Mouse (Mus musculus): ENCODE measurements at regions not wholly inside any gene's neighbourhood (a gene's known extent, or its start where the extent isn't known, plus 50 kb on each side); places are given as distances from the start of the nearest gene placed in this dataset.
"Not testable (repeated sequence)": the region's sequence is repeated elsewhere in the genome, so short reads cannot be mapped to it uniquely, and the experiment has no call there.

GRCm38 (mm10) chr11:52460190-52460780 lies 64.1 kb downstream of the 9530068E07Rik start:
- in situ Hi-C loops (cut with MboI, MseI), result loop anchor here (25.0 kb wide), 1 partner anchor 1748 kb away; no protein-coding TSS in a partner anchor

DNA sequence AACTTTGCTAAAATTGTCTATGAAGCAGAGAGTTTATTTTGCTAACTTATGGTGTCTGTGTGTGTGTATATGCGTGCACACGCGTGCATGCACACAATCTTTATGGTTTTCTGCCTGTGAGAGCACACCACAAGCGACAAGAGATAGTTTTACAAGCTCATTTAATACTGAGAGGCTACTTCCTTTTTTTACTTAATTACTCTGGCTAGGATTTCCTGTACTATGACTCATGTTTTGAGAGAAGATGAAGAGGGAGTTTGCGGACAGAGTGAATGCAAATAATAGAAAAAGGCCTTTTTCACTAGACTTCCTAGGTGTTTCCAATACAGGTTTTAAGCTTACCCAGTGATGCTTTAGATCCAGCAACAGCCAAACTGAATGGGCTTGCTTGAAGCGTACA lies 74.9 kb downstream of the 9530068E07Rik start:
- in situ Hi-C loops (cut with MboI, MseI), result loop anchor here (25.0 kb wide), 1 partner anchor 1759 kb away; no protein-coding TSS in a partner anchor

DNA sequence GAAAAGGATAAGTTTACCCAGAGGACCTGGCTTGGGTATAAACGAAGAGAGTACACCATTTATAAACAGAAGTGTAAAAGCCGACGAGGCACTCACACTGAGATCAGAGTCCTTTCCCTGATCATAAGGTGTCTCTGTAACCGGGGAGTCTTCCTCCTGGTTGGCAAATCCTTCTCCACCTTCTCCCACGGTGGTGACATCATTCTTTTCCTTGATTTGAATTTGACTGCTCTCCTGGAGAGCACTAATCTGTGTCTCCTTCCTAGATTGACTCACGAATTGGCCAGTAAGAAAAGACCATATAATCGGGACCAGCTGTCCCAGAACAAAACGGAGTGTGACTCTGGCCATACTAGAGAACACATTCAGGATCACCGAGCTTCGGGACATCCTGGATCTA lies 83.9 kb downstream of the 9530068E07Rik start:
- in situ Hi-C loops (cut with MboI, MseI), result not testable (repeated sequence)

- in situ Hi-C loops (cut with MboI, MseI), result not testable (repeated sequence)
These were observed 84.5 kb downstream of the 9530068E07Rik start for GRCm38 (mm10) chr11:52480694-52481093.

- in situ Hi-C loops (cut with MboI, MseI), result not testable (repeated sequence)
These were observed 87.3 kb downstream of the 9530068E07Rik start for GRCm38 (mm10) chr11:52483534-52483933.

GRCm38 (mm10) chr11:52488538-52488937 lies 92.3 kb downstream of the 9530068E07Rik start:
- in situ Hi-C loops (cut with MboI, MseI), result loop anchor here (5.0 kb wide), 1 partner anchor 306 kb away; no protein-coding TSS in a partner anchor

DNA sequence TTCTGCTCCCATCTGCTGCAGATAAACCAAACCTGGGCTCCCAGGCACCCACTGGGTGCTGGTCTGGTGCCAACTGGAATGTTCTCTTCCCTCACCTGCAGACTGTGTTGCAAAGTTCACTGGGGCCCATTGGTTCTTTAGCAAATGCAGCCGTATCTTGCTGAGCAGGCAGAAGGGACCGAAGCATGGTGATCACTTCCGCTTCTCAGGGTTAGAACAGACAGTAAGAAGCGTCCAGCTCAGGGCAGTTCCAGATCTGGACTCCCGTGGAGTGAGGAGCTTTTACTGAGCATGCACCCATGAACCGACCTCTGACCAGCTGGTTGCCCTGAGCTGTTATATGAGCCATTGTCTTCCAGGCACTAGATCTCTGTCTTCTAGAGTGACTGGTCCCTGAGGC lies 97.1 kb downstream of the 9530068E07Rik start:
- in situ Hi-C loops (cut with MboI, MseI), result no loop called here

DNA sequence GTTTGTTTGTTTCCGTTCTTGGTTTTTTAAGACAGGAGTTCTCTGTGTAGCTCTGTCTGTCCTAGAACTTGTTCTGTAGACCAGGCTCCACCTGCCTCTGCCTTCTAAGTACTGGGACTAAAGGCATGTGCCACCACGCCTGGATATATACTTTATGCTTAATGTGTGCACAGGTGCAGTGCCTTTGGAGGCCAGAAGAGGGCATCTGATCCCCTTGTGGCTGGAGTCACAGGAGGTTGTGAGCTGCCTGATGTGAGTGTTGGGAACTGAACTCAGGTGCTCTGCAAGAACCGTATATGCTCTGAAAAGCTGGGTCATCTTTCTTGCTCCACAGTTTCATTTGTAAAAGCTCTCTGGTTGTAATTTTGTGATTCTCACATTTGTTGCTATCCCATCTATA lies 100.7 kb downstream of the 9530068E07Rik start:
- in situ Hi-C loops (cut with MboI, MseI), result no loop called here

- in situ Hi-C loops (cut with MboI, MseI), result no loop called here
These were observed 106.6 kb downstream of the 9530068E07Rik start for GRCm38 (mm10) chr11:52502759-52503365.

DNA sequence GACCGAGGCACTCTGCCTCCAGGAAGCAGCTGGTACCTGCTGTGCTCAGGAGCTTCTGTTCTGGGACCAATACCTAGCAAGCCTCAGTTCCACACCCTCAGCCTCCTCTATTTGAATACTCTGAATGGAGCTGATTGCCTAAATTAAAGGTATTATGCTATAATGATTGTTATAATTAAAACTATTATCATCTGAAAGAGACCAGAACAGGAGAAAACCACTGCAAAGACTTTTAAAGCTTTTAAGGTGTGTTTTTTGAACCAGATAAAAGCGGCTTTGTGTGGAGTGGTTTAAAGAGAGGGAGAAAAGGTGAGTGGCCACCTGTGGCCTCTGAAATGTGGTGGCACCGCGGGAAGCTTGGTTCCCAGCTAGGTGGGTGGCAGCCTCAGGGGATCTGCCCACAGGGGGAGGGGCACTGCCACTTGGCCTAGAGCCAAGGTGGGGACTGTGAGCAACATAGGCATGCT lies 115.6 kb downstream of the 9530068E07Rik start:
- in situ Hi-C loops (cut with MboI, MseI), result no loop called here

GRCm38 (mm10) chr11:52517330-52517729 lies 121.1 kb downstream of the 9530068E07Rik start:
- in situ Hi-C loops (cut with MboI, MseI), result no loop called here

- in situ Hi-C loops (cut with MboI, MseI), result no loop called here
These were observed 123.6 kb downstream of the 9530068E07Rik start for GRCm38 (mm10) chr11:52519877-52520276.

- in situ Hi-C loops (cut with MboI, MseI), result no loop called here
These were observed 125.7 kb downstream of the 9530068E07Rik start for GRCm38 (mm10) chr11:52521879-52522278.

DNA sequence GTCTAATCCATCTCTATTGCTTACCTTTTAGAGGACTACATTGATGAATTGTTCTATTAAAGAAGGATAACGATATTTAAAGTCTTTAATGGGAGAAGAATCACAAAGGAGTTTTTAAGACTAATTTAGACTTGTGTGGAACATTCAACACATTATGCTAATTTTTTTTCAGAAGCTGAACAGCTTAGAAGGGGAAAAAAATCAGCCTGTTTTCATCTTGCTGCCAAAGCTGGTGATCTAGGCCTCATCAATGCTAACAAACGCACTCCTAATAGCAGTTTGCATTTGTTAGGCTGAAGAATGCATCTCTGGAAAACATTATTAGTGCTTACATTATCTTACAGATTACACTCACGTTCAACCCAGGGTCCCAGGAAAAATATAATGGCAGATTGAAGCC lies 126.2 kb downstream of the 9530068E07Rik start:
- in situ Hi-C loops (cut with MboI, MseI), result no loop called here

GRCm38 (mm10) chr11:52523191-52523590 lies 127.0 kb downstream of the 9530068E07Rik start:
- in situ Hi-C loops (cut with MboI, MseI), result no loop called here

GRCm38 (mm10) chr11:52523671-52524070 lies 127.4 kb downstream of the 9530068E07Rik start:
- in situ Hi-C loops (cut with MboI, MseI), result no loop called here

DNA sequence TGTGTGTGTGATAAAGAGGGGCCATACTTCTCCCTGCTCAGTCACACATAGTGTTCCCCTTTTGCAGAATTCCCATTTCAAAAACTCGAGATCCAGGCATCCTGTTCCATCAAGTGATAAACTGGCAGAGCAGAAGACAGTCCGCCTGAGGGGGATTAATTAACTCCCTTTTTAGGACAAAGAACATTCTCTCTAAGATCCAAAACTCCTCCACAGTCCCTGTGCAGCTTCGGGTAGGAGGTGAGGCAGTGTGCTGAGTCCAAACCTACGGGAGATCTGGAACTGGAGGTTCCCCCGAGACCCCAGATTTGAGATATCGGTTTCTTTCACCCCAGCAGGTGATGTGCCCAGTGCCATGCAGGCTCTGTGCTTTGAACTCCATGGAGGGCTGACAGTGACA lies 129.2 kb downstream of the 9530068E07Rik start:
- in situ Hi-C loops (cut with MboI, MseI), result no loop called here

- in situ Hi-C loops (cut with MboI, MseI), result no loop called here
These were observed 130.1 kb downstream of the 9530068E07Rik start for GRCm38 (mm10) chr11:52526306-52526705.

- in situ Hi-C loops (cut with MboI, MseI), result no loop called here
These were observed 137.2 kb downstream of the 9530068E07Rik start for GRCm38 (mm10) chr11:52533379-52533778.

DNA sequence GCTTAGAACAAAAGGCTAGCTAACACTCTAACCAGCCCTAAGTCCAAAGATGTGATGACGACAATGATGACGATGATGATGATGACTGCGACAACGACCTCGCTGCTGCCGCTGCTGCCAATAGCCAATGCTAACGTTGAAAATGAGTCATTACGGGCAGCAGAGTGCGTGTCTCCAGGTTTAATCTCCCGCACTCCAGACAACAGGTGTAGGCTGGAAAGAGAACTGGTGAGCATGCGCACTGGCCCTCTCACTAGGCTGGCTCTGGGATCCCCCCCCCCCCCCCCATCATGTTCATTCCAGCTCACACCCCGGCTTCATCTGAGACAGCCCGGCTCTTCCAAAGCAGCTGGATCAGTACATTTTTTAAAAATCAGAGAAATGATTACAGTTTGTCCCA lies 138.4 kb downstream of the 9530068E07Rik start:
- in situ Hi-C loops (cut with MboI, MseI), result no loop called here

GRCm38 (mm10) chr11:52536211-52536610 lies 140.0 kb downstream of the 9530068E07Rik start:
- in situ Hi-C loops (cut with MboI, MseI), result no loop called here

- in situ Hi-C loops (cut with MboI, MseI), result no loop called here
These were observed 140.6 kb downstream of the 9530068E07Rik start for GRCm38 (mm10) chr11:52536841-52537240.

GRCm38 (mm10) chr11:52537819-52538435 lies 141.7 kb downstream of the 9530068E07Rik start:
- in situ Hi-C loops (cut with MboI, MseI), result no loop called here
